Mouse (Mus musculus) hindbrain, embryonic 16.5 days (tissue): ENCODE measurements around the gene Rfxap. TPM values are rescaled to one million over a fixed set of nuclear protein-coding genes. Genes with fewer than 3 reads are reported as not detected.

ENCODE experiments used
- ATAC-seq: fragments of 200-750 bp; cut with Nextera tagmentation; 2 replicates; pipeline ENCODE4 v1.8.0; 2017; ENCODE audit warnings: moderate TSS enrichment, moderate library complexity
- H3K27ac ChIP-seq: fragments of 300-500 bp; sonication (generic); 2 replicates; pipeline ENCODE4 v1.5.1; 2014; ENCODE audit warnings: low read depth, mild to moderate bottlenecking, control low read depth, low read length, moderate library complexity
- H3K27me3 ChIP-seq: fragments of 300-500 bp; sonication (generic); replicated peaks from 2 replicates; pipeline ENCODE4 v1.6.1; 2014; ENCODE audit warnings: low read length; ENCODE audit not compliant: control insufficient read depth, insufficient read depth
- H3K36me3 ChIP-seq: fragments of 300-500 bp; sonication (generic); 2 replicates; pipeline ENCODE4 v1.6.1; 2014; ENCODE audit warnings: mild to moderate bottlenecking, low read length, moderate library complexity, mixed read lengths; ENCODE audit not compliant: control insufficient read depth, insufficient read depth
- H3K4me1 ChIP-seq: fragments of 300-500 bp; sonication (generic); 2 replicates; pipeline ENCODE4 v1.6.1; 2014; ENCODE audit warnings: low read depth, low read length; ENCODE audit not compliant: control insufficient read depth, insufficient read depth
- H3K4me2 ChIP-seq: fragments of 300-500 bp; sonication (generic); 2 replicates; pipeline ENCODE4 v1.6.1; 2014; ENCODE audit warnings: mild to moderate bottlenecking, low read length, control low read depth, moderate library complexity
- H3K4me3 ChIP-seq: fragments of 300-500 bp; sonication (generic); 2 replicates; pipeline ENCODE4 v1.5.1; 2014; ENCODE audit warnings: mild to moderate bottlenecking, low read length, control low read depth, moderate library complexity
- H3K9ac ChIP-seq: fragments of 300-500 bp; sonication (generic); 2 replicates; pipeline ENCODE4 v1.6.1; 2014; ENCODE audit warnings: low read depth, mild to moderate bottlenecking, control low read depth, low read length, moderate library complexity
- H3K9me3 ChIP-seq: fragments of 300-500 bp; sonication (generic); 2 replicates; pipeline ENCODE4 v1.6.1; 2014; ENCODE audit warnings: mild to moderate bottlenecking, low read length, moderate library complexity; ENCODE audit not compliant: control insufficient read depth
- WGBS: fragments of 180-500 bp; shearing (Covaris S2); extraction: QIAGEN DNeasy Blood & Tissue Kit; methylation state at CpG from one replicate; pipeline ENCODE4 v1.1.7; 2014; 5-methylcytosine and 5-hydroxymethylcytosine counted together
- polyA plus RNA-seq: library from polyadenylated mRNA; unstranded; fragments of >200 nt; fragmentation: Nextera tagmentation; extraction: Ambion mirVana; gene quantifications from 2 replicates; pipeline ENCODE4 v1.2.1, GENCODE M21; 2015

The Rfxap gene
- polyA plus RNA-seq: 38.8 and 42.0 TPM in 2 replicates

- peak; percentile 95 for ATAC-seq
- WGBS: 0% methylated on average over 52 of the region's 52 CpGs
These were observed at the start of gene Rfxap for GRCm38 (mm10) chr3:54807666-54808217. Rfxap (minus strand) TSS chr3:54807791.

GRCm38 (mm10) chr3:54835421-54835820, 27.8 kb upstream of the Rfxap start:
- Histone ChIP-seq H3K36me3 (no peaks in the 10 kb centered on the region), H3K4me3 (no peak overlapping the region), H3K27me3 (no peaks in the 10 kb centered on the region), H3K9ac (no peak overlapping the region), H3K9me3 (no peaks in the 10 kb centered on the region), H3K4me1 (no peaks in the 10 kb centered on the region), H3K27ac (no peak overlapping the region; the same call in 1 of the 2 replicates), H3K4me2 (no peak overlapping the region)
- ATAC-seq: peak; percentile 78
- 34% methylated on average over 2 of the region's 2 CpGs for WGBS

More at GRCm38 (mm10) chr3:54807666-54808217, at the start of gene Rfxap:
- H3K9ac ChIP-seq: peak within 1 kb of the TSS; percentile 98
- peaks cover 12% of the 10 kb centered on the region for H3K36me3 ChIP-seq
- H3K9me3 ChIP-seq: no peaks in the 10 kb centered on the region
- H3K4me2 ChIP-seq: peak within 1 kb of the TSS; percentile 65
- peak within 1 kb of the TSS; percentile 96 for H3K4me3 ChIP-seq
- peak within 1 kb of the TSS; percentile 97 for H3K27ac ChIP-seq
- H3K4me1 ChIP-seq: peaks cover 10% of the 10 kb centered on the region
- H3K27me3 ChIP-seq: no peaks in the 10 kb centered on the region

- Histone ChIP-seq H3K9ac (no peak overlapping the region), H3K27me3 (no peaks in the 10 kb centered on the region), H3K4me3 (no peak overlapping the region), H3K27ac (no peak overlapping the region), H3K36me3 (no peaks in the 10 kb centered on the region), H3K4me2 (no peak overlapping the region), H3K9me3 (no peaks in the 10 kb centered on the region), H3K4me1 (no peaks in the 10 kb centered on the region)
- WGBS: 87% methylated on average over 3 of the region's 3 CpGs
- no peak for ATAC-seq
These were observed 24.9 kb upstream of the Rfxap start for GRCm38 (mm10) chr3:54832491-54832890.

- Histone ChIP-seq H3K9ac (no peak overlapping the region), H3K4me2 (no peak overlapping the region), H3K27ac (no peak overlapping the region), H3K9me3 (no peaks in the 10 kb centered on the region), H3K27me3 (no peaks in the 10 kb centered on the region), H3K36me3 (no peaks in the 10 kb centered on the region), H3K4me1 (no peaks in the 10 kb centered on the region), H3K4me3 (no peak overlapping the region)
- WGBS: 68% methylated on average over 5 of the region's 5 CpGs
- ATAC-seq: no peak
These were observed 14.9 kb upstream of the Rfxap start for GRCm38 (mm10) chr3:54822526-54822925.

GRCm38 (mm10) chr3:54815292-54815691, 7.7 kb upstream of the Rfxap start:
- Histone ChIP-seq H3K4me3 (no peak overlapping the region), H3K36me3 (no peaks in the 10 kb centered on the region), H3K27me3 (no peaks in the 10 kb centered on the region), H3K27ac (no peak overlapping the region), H3K4me2 (no peak overlapping the region), H3K4me1 (no peaks in the 10 kb centered on the region), H3K9me3 (no peaks in the 10 kb centered on the region), H3K9ac (no peak overlapping the region)
- 34% methylated on average over 3 of the region's 3 CpGs for WGBS
- ATAC-seq: no peak

GRCm38 (mm10) chr3:54814622-54815021, 7.0 kb upstream of the Rfxap start:
- no peak overlapping the region for H3K4me3 ChIP-seq
- WGBS: 85% methylated on average over 6 of the region's 6 CpGs

GRCm38 (mm10) chr3:54813418-54813988, 5.9 kb upstream of the Rfxap start:
- Histone ChIP-seq H3K27ac (no peak overlapping the region), H3K9ac (no peak overlapping the region), H3K4me2 (no peak overlapping the region), H3K9me3 (no peaks in the 10 kb centered on the region), H3K4me3 (no peak overlapping the region), H3K36me3 (no peaks in the 10 kb centered on the region), H3K27me3 (no peaks in the 10 kb centered on the region), H3K4me1 (no peaks in the 10 kb centered on the region)
- WGBS: 44% methylated on average over 6 of the region's 6 CpGs
- ATAC-seq: peak; percentile 61

More at GRCm38 (mm10) chr3:54814622-54815021, 7.0 kb upstream of the Rfxap start:
- no peak overlapping the region for H3K27ac ChIP-seq
- H3K9ac ChIP-seq: no peak overlapping the region
- no peak overlapping the region for H3K4me2 ChIP-seq
- H3K4me1 ChIP-seq: no peaks in the 10 kb centered on the region
- no peaks in the 10 kb centered on the region for H3K9me3 ChIP-seq
- no peak for ATAC-seq
- no peaks in the 10 kb centered on the region for H3K27me3 ChIP-seq
- no peaks in the 10 kb centered on the region for H3K36me3 ChIP-seq

- WGBS: 49% methylated on average over 1 of the region's 1 CpGs
- Histone ChIP-seq H3K27ac (no peak overlapping the region), H3K4me2 (no peak overlapping the region), H3K4me1 (no peaks in the 10 kb centered on the region; the same call in 1 of the 2 replicates), H3K9ac (no peak overlapping the region), H3K9me3 (no peaks in the 10 kb centered on the region), H3K4me3 (no peak overlapping the region), H3K27me3 (no peaks in the 10 kb centered on the region), H3K36me3 (no peaks in the 10 kb centered on the region)
- ATAC-seq: no peak
These were observed 4.0 kb upstream of the Rfxap start for GRCm38 (mm10) chr3:54811616-54812015.

GRCm38 (mm10) chr3:54809111-54809510, 1.5 kb upstream of the Rfxap start:
- Histone ChIP-seq H3K4me1 (peaks cover 10% of the 10 kb centered on the region), H3K27me3 (no peaks in the 10 kb centered on the region), H3K4me2 (no peak overlapping the region), H3K36me3 (peaks cover 7% of the 10 kb centered on the region; the same call in 1 of the 2 replicates), H3K27ac (no peak overlapping the region), H3K9me3 (no peaks in the 10 kb centered on the region), H3K9ac (no peak overlapping the region), H3K4me3 (no peak overlapping the region)
- 64% methylated on average over 5 of the region's 5 CpGs for whole genome bisulfite sequencing
- ATAC-seq: no peak
